Mouse (Mus musculus) CH12.LX (cell line): ENCODE measurements around the gene Adamtsl1. TPM values are rescaled to one million over a fixed set of nuclear protein-coding genes. Genes with fewer than 3 reads are reported as not detected.

ENCODE experiments used
- DNase-seq: peaks from one replicate; pipeline ENCODE4 v3.0.0-alpha.2; 2013; ENCODE audit errors: extremely low read depth
- H3K27ac ChIP-seq: 2 replicates; pipeline ENCODE4 v1.5.1; 2012; ENCODE audit warnings: low read depth, mild to moderate bottlenecking, control low read depth, moderate library complexity; ENCODE audit not compliant: insufficient read depth
- H3K27me3 ChIP-seq: replicated peaks from 2 replicates; pipeline ENCODE3; 2012; ENCODE audit warnings: inconsistent platforms
- H3K36me3 ChIP-seq, 2 experiments: replicated peaks in 1 of 2; 2 replicates each; pipeline versions ENCODE3 to v1.6.1; 2012; ENCODE audit warnings: inconsistent platforms in 1 of 2, low read length in 1 of 2, mild to moderate bottlenecking in 1 of 2, mixed read lengths in 1 of 2, moderate library complexity in 1 of 2; ENCODE audit not compliant: control insufficient read depth in 1 of 2, insufficient read depth in 1 of 2
- H3K4me1 ChIP-seq, 2 experiments: 2 replicates each; pipeline ENCODE4 v1.6.1; 2012; ENCODE audit warnings: inconsistent platforms in 1 of 2, moderate library complexity in 1 of 2; ENCODE audit not compliant: insufficient read depth in 2 of 2, control insufficient read depth in 1 of 2
- H3K4me2 ChIP-seq: 2 replicates; pipeline ENCODE4 v1.6.1; 2012; ENCODE audit warnings: low read depth, mild to moderate bottlenecking, control low read depth; ENCODE audit not compliant: poor library complexity, insufficient read depth, severe bottlenecking
- H3K4me3 ChIP-seq, 3 experiments: fragments of 150-350 bp in 1 of 3; sonication (generic) in 1 of 3; replicated peaks in 1 of 3; 2 replicates each; pipeline versions ENCODE3 to v1.5.1; 2011 to 2012; ENCODE audit warnings: low read depth in 2 of 3, low read length in 2 of 3, mild to moderate bottlenecking in 2 of 3, moderate library complexity in 2 of 3, control low read depth in 1 of 3, improper control_type of control experiment in 1 of 3, inconsistent platforms in 1 of 3, mixed read lengths in 1 of 3; ENCODE audit not compliant: poor library complexity in 1 of 3
- H3K79me2 ChIP-seq: replicated peaks from 2 replicates; pipeline ENCODE4 v1.6.1; 2012; ENCODE audit warnings: mild to moderate bottlenecking, moderate library complexity; ENCODE audit not compliant: control insufficient read depth, poor library complexity, insufficient read depth, severe bottlenecking; ENCODE audit errors: extremely low read depth
- H3K9ac ChIP-seq: 2 replicates; pipeline ENCODE4 v1.6.1; 2012; ENCODE audit warnings: low read depth, mild to moderate bottlenecking, control low read depth, moderate library complexity; ENCODE audit not compliant: insufficient read depth
- H3K9me3 ChIP-seq: replicated peaks from 2 replicates; pipeline ENCODE3; 2012; ENCODE audit warnings: low read length, inconsistent platforms, mixed read lengths
- BHLHE40 ChIP-seq: IDR thresholded peaks from 2 replicates; pipeline ENCODE4 v1.6.1; 2011; ENCODE audit warnings: mild to moderate bottlenecking, low read depth, low read length, improper control_type of control experiment
- CTCF ChIP-seq, 2 experiments: IDR thresholded peaks in 1 of 2; conservative IDR thresholded peaks in 1 of 2; 2 replicates each; pipeline ENCODE4 v1.5.1; 2011 to 2012; ENCODE audit warnings: low read depth in 2 of 2, low read length in 2 of 2, improper control_type of control experiment in 1 of 2, inconsistent platforms in 1 of 2, mild to moderate bottlenecking in 1 of 2, moderate library complexity in 1 of 2
- ELF1 ChIP-seq: IDR thresholded peaks from 2 replicates; pipeline ENCODE4 v1.6.1; 2014; ENCODE audit warnings: low read depth, mild to moderate bottlenecking, inconsistent platforms, low read length, improper control_type of control experiment
- EP300 ChIP-seq: IDR thresholded peaks from 2 replicates; pipeline ENCODE4 v1.6.1; 2011; ENCODE audit warnings: low read length, improper control_type of control experiment
- ETS1 ChIP-seq: conservative IDR thresholded peaks from 2 replicates; pipeline ENCODE4 v1.6.1; 2012; ENCODE audit warnings: low read depth, mild to moderate bottlenecking, inconsistent platforms, low read length, improper control_type of control experiment, moderate library complexity
- HCFC1 ChIP-seq: IDR thresholded peaks from 2 replicates; pipeline ENCODE4 v1.6.1; 2012; ENCODE audit warnings: low read depth, mild to moderate bottlenecking, inconsistent platforms, low read length, improper control_type of control experiment
- IRF4 ChIP-seq: IDR thresholded peaks from 2 replicates; pipeline ENCODE4 v1.6.1; 2014; ENCODE audit warnings: low read depth, mild to moderate bottlenecking, inconsistent platforms, low read length, improper control_type of control experiment
- JUN ChIP-seq: IDR thresholded peaks from 2 replicates; pipeline ENCODE4 v1.6.1; 2011; ENCODE audit warnings: low read depth, mild to moderate bottlenecking, low read length, improper control_type of control experiment, moderate library complexity; ENCODE audit not compliant: insufficient read depth
- KAT2A ChIP-seq: IDR thresholded peaks from 2 replicates; pipeline ENCODE4 v1.6.1; 2012; ENCODE audit warnings: low read length, improper control_type of control experiment, inconsistent platforms; ENCODE audit not compliant: insufficient replicate concordance
- MAFK ChIP-seq: IDR thresholded peaks from 2 replicates; pipeline ENCODE4 v1.6.1; 2011; ENCODE audit warnings: low read length, improper control_type of control experiment; ENCODE audit not compliant: insufficient replicate concordance
- MAX ChIP-seq: IDR thresholded peaks from 2 replicates; pipeline ENCODE4 v1.6.1; 2011; ENCODE audit warnings: low read length, improper control_type of control experiment
- MAZ ChIP-seq: IDR thresholded peaks from 2 replicates; pipeline ENCODE4 v1.6.1; 2012; ENCODE audit warnings: low read depth, mild to moderate bottlenecking, inconsistent platforms, low read length, improper control_type of control experiment, moderate library complexity
- NRF1 ChIP-seq: IDR thresholded peaks from 2 replicates; pipeline ENCODE4 v1.6.1; 2014; ENCODE audit warnings: low read depth, mild to moderate bottlenecking, inconsistent platforms, low read length, improper control_type of control experiment, moderate library complexity
- PAX5 ChIP-seq: IDR thresholded peaks from 2 replicates; pipeline ENCODE4 v1.6.1; 2012; ENCODE audit warnings: low read length, inconsistent platforms, mixed read lengths
- SIN3A ChIP-seq: IDR thresholded peaks from 2 replicates; pipeline ENCODE4 v1.6.1; 2012; ENCODE audit warnings: low read length, improper control_type of control experiment, inconsistent platforms
- SMC3 ChIP-seq: IDR thresholded peaks from 2 replicates; pipeline ENCODE4 v1.6.1; 2011; ENCODE audit warnings: low read depth, low read length, improper control_type of control experiment
- TBP ChIP-seq: conservative IDR thresholded peaks from 2 replicates; pipeline ENCODE4 v1.6.1; 2011; ENCODE audit warnings: low read depth, low read length, improper control_type of control experiment
- USF2 ChIP-seq: conservative IDR thresholded peaks from 2 replicates; pipeline ENCODE4 v1.6.1; 2011; ENCODE audit warnings: low read depth, low read length, improper control_type of control experiment
- dilution Hi-C: fragments of 300-500 bp; cut with MboI; formaldehyde crosslinking; loops from 2 replicates; pipeline ENCODE4 v1.14.3; 2020; ENCODE audit warnings: low sequenced_read_pairs; ENCODE audit not compliant: extremely low pct_unique_long_range_greater_than_20kb, extremely low pct_ligation_motif_present
- in situ Hi-C: fragments of 300-500 bp; cut with MboI; formaldehyde crosslinking; loops from 3 replicates; pipeline ENCODE4 v1.14.3; 2019; ENCODE audit warnings: low sequenced_read_pairs, low pct_ligation_motif_present, low pct_unique_long_range_greater_than_20kb, mixed read lengths
- polyA plus RNA-seq: library from polyadenylated mRNA; unstranded; fragments of >175 nt; gene quantifications from 2 replicates; pipeline ENCODE4 v1.2.1, GENCODE M21; 2012; ENCODE audit warnings: low read depth; ENCODE audit not compliant: insufficient read length
- total RNA-seq, 2 experiments: library from RNA; depleted of rRNA; stranded (reverse); fragments of 300-350 nt in 1 of 2; fragments of >200 nt in 1 of 2; gene quantifications; 2 replicates each; pipeline ENCODE4 v1.2.3; 2012 to 2014

Gene Adamtsl1
- total and polyA plus RNA-seq, 3 experiments: not detected

DNA sequence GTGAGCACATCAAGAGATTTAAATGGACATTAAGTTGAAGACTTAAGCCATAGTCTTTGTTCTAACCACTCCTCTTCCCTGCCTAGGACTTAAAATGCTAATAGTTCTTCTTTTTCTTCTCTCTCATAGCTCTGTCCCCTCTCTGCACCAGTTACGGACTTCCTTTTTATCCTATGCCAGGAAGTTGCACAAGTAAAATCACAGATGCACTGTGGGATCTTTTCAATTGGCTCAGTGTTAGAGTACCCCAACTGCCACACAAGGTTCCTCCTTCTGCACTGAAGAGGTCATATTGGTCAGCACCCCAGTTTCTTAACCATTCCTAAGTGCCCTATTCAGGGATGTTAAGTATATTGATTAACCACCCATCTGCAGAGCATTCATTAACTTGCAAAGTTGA, 15.9 kb downstream of the Adamtsl1 start:
- no peak overlapping the region for H3K27ac ChIP-seq
- H3K4me2 ChIP-seq: no peak overlapping the region
- no peak overlapping the region for H3K4me3 ChIP-seq
- H3K9ac ChIP-seq: no peak overlapping the region
- no peaks in the 10 kb centered on the region for H3K27me3 ChIP-seq
- TF ChIP-seq KAT2A (no peak), BHLHE40 (no peak), ETS1 (no peak)
- TF ChIP-seq, all 38 proteins: peak for 0
- Histone ChIP-seq H3K9me3 (peaks cover 53% of the 10 kb centered on the region), H3K4me1 (no peaks in the 10 kb centered on the region), H3K79me2 (no peaks in the 10 kb centered on the region), H3K36me3 (no peaks in the 10 kb centered on the region)
- no peak for DNase-seq
- in situ Hi-C loops: no loop called here
- dilution Hi-C loops: no loop called here

DNA sequence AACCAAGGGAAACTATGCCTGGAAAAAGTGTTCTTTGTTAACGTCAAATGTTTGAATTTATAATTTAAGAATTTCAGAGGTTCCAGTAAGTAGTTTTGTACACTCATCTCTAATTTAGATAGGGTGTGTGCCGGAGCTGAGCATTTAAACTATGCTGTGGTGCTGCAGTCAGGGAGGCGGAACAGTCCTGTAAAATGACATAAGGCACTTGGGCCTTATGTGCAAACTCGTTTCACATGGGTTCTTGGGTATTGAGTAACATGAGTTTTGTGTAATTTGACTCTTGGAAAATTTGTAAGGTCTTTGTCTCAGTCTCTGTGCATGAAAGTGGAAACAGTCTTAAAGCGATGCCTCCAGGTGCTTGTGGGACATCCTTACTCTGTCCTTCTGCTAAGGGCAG, 25.7 kb downstream of the Adamtsl1 start:
- H3K27me3 ChIP-seq: no peaks in the 10 kb centered on the region
- H3K4me1 ChIP-seq: no peaks in the 10 kb centered on the region
- no peak overlapping the region for H3K27ac ChIP-seq
- H3K4me2 ChIP-seq: no peak overlapping the region
- no peak overlapping the region for H3K9ac ChIP-seq
- H3K79me2 ChIP-seq: no peaks in the 10 kb centered on the region
- peaks cover 46% of the 10 kb centered on the region for H3K9me3 ChIP-seq
- in situ Hi-C loops (no loop called here), dilution Hi-C loops (no loop called here)
- no peak for DNase-seq
- H3K4me3 ChIP-seq: no peak overlapping the region
- no peak for TF ChIP-seq IRF4
- no peak for TF ChIP-seq ELF1
- no peak for TF ChIP-seq TBP
- no peak for TF ChIP-seq SIN3A
- TF ChIP-seq MAFK: no peak
- no peak for TF ChIP-seq CTCF (conservative IDR thresholded peaks at IDR 0.05 in 1 of 2, IDR thresholded peaks at IDR 0.05 in 1 of 2; ENCODE audit: low read depth in 2 of 2, low read length in 2 of 2)
- TF ChIP-seq MAX: no peak
- no peak for TF ChIP-seq HCFC1
- TF ChIP-seq NRF1: no peak
- TF ChIP-seq JUN: no peak
- no peak for TF ChIP-seq BHLHE40
- no peak for TF ChIP-seq EP300
- no peak for TF ChIP-seq MAZ
- no peak for TF ChIP-seq SMC3
- TF ChIP-seq USF2: no peak
- TF ChIP-seq PAX5: no peak
- H3K36me3 ChIP-seq: no peaks in the 10 kb centered on the region
